Mouse (Mus musculus): ENCODE results near the gene Knstrn. TPM values are rescaled to one million over a fixed set of nuclear protein-coding genes. Genes with fewer than 3 reads are reported as not detected.

Knstrn gene
- polyA plus RNA-seq, 1 experiment from 2014 or later: 14.8 TPM

- no peaks in the 10 kb centered on the region for H3K9me3 ChIP-seq (replicated peaks)
- no peaks in the 10 kb centered on the region for H3K36me3 ChIP-seq
- H3K27ac ChIP-seq (replicated peaks): peak overlapping the region; percentile 87
- peak; percentile 35 for ATAC-seq (ENCODE audit: low FRiP score)
- WGBS: 5% methylated on average over 10 of the region's 10 CpGs
- peak overlapping the region; percentile 69 for H3K4me2 ChIP-seq
- peak overlapping the region; percentile 53 for H3K4me3 ChIP-seq (replicated peaks)
- H3K27me3 ChIP-seq (replicated peaks): no peaks in the 10 kb centered on the region
- H3K4me1 ChIP-seq: peaks cover 31% of the 10 kb centered on the region
- H3K9ac ChIP-seq (replicated peaks): no peak overlapping the region; the same call in 1 of the 2 replicates
Observed at GRCm38 (mm10) chr2:118779065-118779464, 34.7 kb upstream of the Knstrn start.

GRCm38 (mm10) chr2:118779504-118780480 lies 34.0 kb upstream of the Knstrn start, which contains the start of gene Disp2:
TSS of gene Disp2 (plus strand) at chr2:118779719.
- H3K36me3 ChIP-seq: no peaks in the 10 kb centered on the region
- peak; percentile 96 for ATAC-seq (ENCODE audit: low FRiP score)
- peak within 1 kb of the TSS; percentile 87 for H3K27ac ChIP-seq (replicated peaks)
- H3K9ac ChIP-seq (replicated peaks): peak within 1 kb of the TSS; percentile 65
- H3K4me2 ChIP-seq: peak within 1 kb of the TSS; percentile 69
- peak within 1 kb of the TSS; percentile 53 for H3K4me3 ChIP-seq (replicated peaks)
- H3K27me3 ChIP-seq (replicated peaks): no peaks in the 10 kb centered on the region
- peaks cover 31% of the 10 kb centered on the region for H3K4me1 ChIP-seq
- H3K9me3 ChIP-seq (replicated peaks): no peaks in the 10 kb centered on the region
- WGBS: 9% methylated on average over 39 of the region's 39 CpGs

- no peak for ATAC-seq (ENCODE audit: low FRiP score)
- no peak overlapping the region for H3K27ac ChIP-seq (replicated peaks)
- H3K27me3 ChIP-seq (replicated peaks): no peaks in the 10 kb centered on the region
- H3K36me3 ChIP-seq: peaks cover 4% of the 10 kb centered on the region
- 48% methylated on average over 1 of the region's 1 CpGs for WGBS
- H3K4me2 ChIP-seq: peak overlapping the region; percentile 69
- H3K4me3 ChIP-seq (replicated peaks): no peak overlapping the region; the same call in 1 of the 2 replicates
- peaks cover 24% of the 10 kb centered on the region for H3K4me1 ChIP-seq
- no peaks in the 10 kb centered on the region for H3K9me3 ChIP-seq (replicated peaks)
- no peak overlapping the region for H3K9ac ChIP-seq (replicated peaks)
Observed at GRCm38 (mm10) chr2:118781115-118781514, 32.7 kb upstream of the Knstrn start.

- Histone ChIP-seq H3K27ac (replicated peaks) (no peak overlapping the region), H3K9me3 (replicated peaks) (no peaks in the 10 kb centered on the region), H3K27me3 (replicated peaks) (no peaks in the 10 kb centered on the region), H3K4me2 (no peak overlapping the region), H3K4me3 (replicated peaks) (no peak overlapping the region), H3K4me1 (peaks cover 24% of the 10 kb centered on the region), H3K36me3 (peaks cover 15% of the 10 kb centered on the region), H3K9ac (replicated peaks) (no peak overlapping the region)
- 72% methylated on average over 4 of the region's 4 CpGs for WGBS
- no peak for ATAC-seq (ENCODE audit: low FRiP score)
Observed at GRCm38 (mm10) chr2:118782303-118782702, 31.5 kb upstream of the Knstrn start.

- H3K4me3 ChIP-seq (replicated peaks): no peak overlapping the region
- H3K36me3 ChIP-seq: peaks cover 22% of the 10 kb centered on the region
- ATAC-seq (ENCODE audit: low FRiP score): no peak
- H3K9me3 ChIP-seq (replicated peaks): no peaks in the 10 kb centered on the region
- no peak overlapping the region for H3K4me2 ChIP-seq
- H3K4me1 ChIP-seq: peaks cover 24% of the 10 kb centered on the region
- H3K9ac ChIP-seq (replicated peaks): no peak overlapping the region
- WGBS: 69% methylated on average over 5 of the region's 5 CpGs
- no peak overlapping the region for H3K27ac ChIP-seq (replicated peaks)
- no peaks in the 10 kb centered on the region for H3K27me3 ChIP-seq (replicated peaks)
Observed at GRCm38 (mm10) chr2:118783093-118783492, 30.7 kb upstream of the Knstrn start.

- no peak for ATAC-seq (ENCODE audit: low FRiP score)
Observed at GRCm38 (mm10) chr2:118783663-118784062, 30.1 kb upstream of the Knstrn start.

GRCm38 (mm10) chr2:118786525-118786924 lies 27.3 kb upstream of the Knstrn start:
- Histone ChIP-seq H3K9me3 (replicated peaks) (no peaks in the 10 kb centered on the region), H3K9ac (replicated peaks) (no peak overlapping the region), H3K27ac (replicated peaks) (no peak overlapping the region), H3K36me3 (peaks cover 52% of the 10 kb centered on the region), H3K4me3 (replicated peaks) (no peak overlapping the region), H3K27me3 (replicated peaks) (0 out of 2 replicates have a peak, but pooled peaks cover 3% of the 10 kb centered on the region), H3K4me2 (no peak overlapping the region), H3K4me1 (peaks cover 12% of the 10 kb centered on the region; the same call in 1 of the 2 replicates)
- 87% methylated on average over 5 of the region's 5 CpGs for WGBS
- no peak for ATAC-seq (ENCODE audit: low FRiP score)

More at GRCm38 (mm10) chr2:118783663-118784062, 30.1 kb upstream of the Knstrn start:
- H3K9ac ChIP-seq (replicated peaks): no peak overlapping the region
- H3K4me3 ChIP-seq (replicated peaks): no peak overlapping the region
- peaks cover 24% of the 10 kb centered on the region for H3K36me3 ChIP-seq
- H3K27ac ChIP-seq (replicated peaks): no peak overlapping the region
- H3K4me2 ChIP-seq: no peak overlapping the region
- H3K9me3 ChIP-seq (replicated peaks): no peaks in the 10 kb centered on the region
- no peaks in the 10 kb centered on the region for H3K27me3 ChIP-seq (replicated peaks)
- WGBS: 92% methylated on average over 7 of the region's 7 CpGs
- peaks cover 24% of the 10 kb centered on the region for H3K4me1 ChIP-seq

- Histone ChIP-seq H3K4me1 (peaks cover 10% of the 10 kb centered on the region; the same call in 1 of the 2 replicates), H3K4me2 (no peak overlapping the region), H3K4me3 (replicated peaks) (no peak overlapping the region), H3K9me3 (replicated peaks) (no peaks in the 10 kb centered on the region), H3K27ac (replicated peaks) (no peak overlapping the region), H3K27me3 (replicated peaks) (peaks cover 3% of the 10 kb centered on the region; the same call in 1 of the 2 replicates), H3K36me3 (peaks cover 80% of the 10 kb centered on the region), H3K9ac (replicated peaks) (no peak overlapping the region)
- 83% methylated on average over 11 of the region's 11 CpGs for whole genome bisulfite sequencing
- no peak for ATAC-seq (ENCODE audit: low FRiP score)
Observed at GRCm38 (mm10) chr2:118789501-118789900, 24.3 kb upstream of the Knstrn start.

- Histone ChIP-seq H3K36me3 (peaks cover 80% of the 10 kb centered on the region), H3K9me3 (replicated peaks) (no peaks in the 10 kb centered on the region), H3K4me3 (replicated peaks) (no peak overlapping the region), H3K27ac (replicated peaks) (no peak overlapping the region), H3K27me3 (replicated peaks) (peaks cover 3% of the 10 kb centered on the region; the same call in 1 of the 2 replicates), H3K4me2 (peak overlapping the region; percentile 44), H3K9ac (replicated peaks) (no peak overlapping the region), H3K4me1 (peaks cover 10% of the 10 kb centered on the region; the same call in 1 of the 2 replicates)
- 43% methylated on average over 12 of the region's 12 CpGs for WGBS
- peak; percentile 55 for ATAC-seq (ENCODE audit: low FRiP score)
Observed at GRCm38 (mm10) chr2:118790221-118790550, 23.6 kb upstream of the Knstrn start.

GRCm38 (mm10) chr2:118790551-118791525 lies 23.0 kb upstream of the Knstrn start:
- Histone ChIP-seq H3K4me2 (peak overlapping the region; percentile 44), H3K9ac (replicated peaks) (no peak overlapping the region), H3K36me3 (peaks cover 79% of the 10 kb centered on the region), H3K4me1 (peaks cover 10% of the 10 kb centered on the region; the same call in 1 of the 2 replicates), H3K4me3 (replicated peaks) (0 out of 2 replicates have a peak overlapping the region, but pooled peaks have one; percentile 8), H3K27ac (replicated peaks) (no peak overlapping the region), H3K9me3 (replicated peaks) (no peaks in the 10 kb centered on the region), H3K27me3 (replicated peaks) (peaks cover 3% of the 10 kb centered on the region; the same call in 1 of the 2 replicates)
- peak; percentile 34; the same call in 1 of the 2 replicates for ATAC-seq (ENCODE audit: low FRiP score)
- WGBS: 26% methylated on average over 44 of the region's 44 CpGs
